Mouse (Mus musculus) hindbrain, embryonic 10.5 days (tissue): ENCODE measurements around the gene Scfd1. TPM values are rescaled to one million over a fixed set of nuclear protein-coding genes. Genes with fewer than 3 reads are reported as not detected.

Source experiments
- DNase-seq: peaks from one replicate; pipeline ENCODE4 v3.0.0-alpha.2; 2017; ENCODE audit warnings: low spot score
- H3K27ac ChIP-seq: fragments of 300-500 bp; sonication (generic); 2 replicates; pipeline ENCODE4 v1.5.1; 2016; ENCODE audit warnings: mild to moderate bottlenecking, moderate library complexity
- H3K27me3 ChIP-seq: fragments of 300-500 bp; sonication (generic); 2 replicates; pipeline ENCODE4 v1.6.1; 2016; ENCODE audit warnings: mild to moderate bottlenecking; ENCODE audit not compliant: poor library complexity, insufficient read depth, severe bottlenecking
- H3K36me3 ChIP-seq: fragments of 300-500 bp; sonication (generic); 2 replicates; pipeline ENCODE4 v1.6.1; 2016; ENCODE audit warnings: mild to moderate bottlenecking, moderate library complexity
- H3K4me1 ChIP-seq: fragments of 300-500 bp; sonication (generic); replicated peaks from 2 replicates; pipeline ENCODE4 v1.6.1; 2016; ENCODE audit warnings: mild to moderate bottlenecking
- H3K4me3 ChIP-seq: fragments of 300-500 bp; sonication (generic); 2 replicates; pipeline ENCODE4 v1.5.1; 2016; ENCODE audit warnings: mild to moderate bottlenecking, moderate library complexity
- H3K9me3 ChIP-seq: fragments of 300-500 bp; sonication (generic); 2 replicates; pipeline ENCODE4 v1.6.1; 2016; ENCODE audit warnings: mild to moderate bottlenecking, moderate library complexity
- WGBS: fragments of 180-500 bp; shearing (Covaris S2); methylation state at CpG from one replicate; pipeline ENCODE4 v1.1.7; 2016; 5-methylcytosine and 5-hydroxymethylcytosine counted together
- polyA plus RNA-seq: library from polyadenylated mRNA; unstranded; fragments of >200 nt; fragmentation: Nextera tagmentation; extraction: Ambion mirVana; gene quantifications from 2 replicates; pipeline ENCODE4 v1.2.1, GENCODE M21; 2016

Scfd1 gene
- polyA plus RNA-seq, 1 experiment from 2014 or later, result 62.1 TPM

DNA sequence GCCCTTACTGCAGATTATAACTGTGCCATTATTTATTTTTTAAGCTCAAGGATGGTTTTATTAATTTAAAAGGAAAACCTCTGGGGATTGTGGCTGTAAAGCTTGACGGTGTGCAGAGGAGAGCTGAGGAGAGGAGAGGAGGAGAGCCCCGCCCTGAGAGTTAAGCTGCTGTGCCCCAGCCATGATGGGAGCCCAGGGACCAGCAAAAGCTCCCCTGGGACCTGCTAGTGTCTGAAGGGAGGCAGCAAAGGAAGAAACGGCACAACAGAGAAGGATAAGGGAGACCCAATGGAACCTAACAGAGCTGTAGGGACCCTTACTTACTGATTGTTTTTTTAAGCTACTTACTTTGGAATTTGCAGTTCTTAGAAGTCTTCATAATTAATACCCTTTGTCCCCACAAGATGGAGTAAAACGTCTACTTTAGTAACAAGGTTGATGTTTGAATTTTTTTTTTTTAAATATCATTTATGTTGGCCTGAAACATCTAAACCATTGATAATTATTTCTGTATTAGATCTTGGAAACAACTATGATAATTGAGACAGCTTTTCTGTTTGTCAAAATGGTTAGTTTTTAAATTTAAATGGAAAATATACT is 26.8 kb downstream of the Scfd1 start:
- 72% methylated on average over 4 of the region's 4 CpGs for WGBS
- DNase-seq, result no peak

DNA sequence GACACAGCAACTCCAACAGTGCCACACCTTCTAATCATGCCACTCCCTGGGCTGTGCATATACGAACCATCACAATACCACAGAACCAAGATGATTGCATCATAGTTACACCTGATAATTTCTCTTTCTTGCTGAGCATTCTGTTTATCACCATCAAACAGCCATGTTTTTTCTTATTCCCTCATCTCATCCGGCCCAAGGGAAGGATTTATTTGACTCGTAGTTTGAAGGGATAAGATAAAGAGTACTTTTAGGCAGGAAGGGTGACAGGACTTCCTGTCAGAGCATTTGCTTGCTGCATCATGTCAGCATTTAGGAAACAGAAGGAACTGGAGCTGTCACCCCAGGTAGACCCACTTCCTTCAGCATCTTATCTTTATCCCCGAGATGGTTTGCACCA is 34.1 kb downstream of the Scfd1 start:
- no peak overlapping the region for H3K27ac ChIP-seq
- H3K4me1 ChIP-seq, result no peaks in the 10 kb centered on the region
- H3K9me3 ChIP-seq, result no peaks in the 10 kb centered on the region
- WGBS, result 92% methylated on average over 4 of the region's 4 CpGs
- no peak overlapping the region for H3K4me3 ChIP-seq
- no peak for DNase-seq
- peaks cover 75% of the 10 kb centered on the region for H3K36me3 ChIP-seq
- no peaks in the 10 kb centered on the region for H3K27me3 ChIP-seq

More for the DNA sequence above, 26.8 kb downstream of the Scfd1 start:
- Histone ChIP-seq H3K4me1 (no peaks in the 10 kb centered on the region), H3K9me3 (no peaks in the 10 kb centered on the region), H3K27me3 (no peaks in the 10 kb centered on the region), H3K27ac (no peak overlapping the region), H3K36me3 (peaks cover 69% of the 10 kb centered on the region), H3K4me3 (no peak overlapping the region)

DNA sequence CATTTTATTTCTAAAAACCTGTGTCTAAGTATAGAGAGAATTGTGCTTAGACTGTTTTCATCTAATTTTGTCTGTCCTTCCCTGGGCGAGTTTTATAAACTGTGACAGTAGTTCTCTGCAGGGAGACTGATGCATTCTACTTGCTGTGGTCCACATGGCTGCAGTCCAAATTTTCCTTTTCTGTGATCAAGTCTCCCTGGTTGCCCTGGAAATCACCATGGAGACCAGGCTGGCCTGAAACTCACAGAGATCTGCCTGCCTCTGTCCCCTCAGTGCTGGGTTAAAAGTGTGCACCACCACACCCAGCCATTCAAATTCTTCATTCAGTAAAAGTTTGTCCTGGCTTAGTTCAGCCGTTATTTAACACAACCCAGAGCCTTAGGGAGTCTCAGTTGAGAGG is 60.2 kb downstream of the Scfd1 start:
- no peak overlapping the region for H3K27ac ChIP-seq
- no peaks in the 10 kb centered on the region for H3K27me3 ChIP-seq
- H3K9me3 ChIP-seq, result no peaks in the 10 kb centered on the region
- 88% methylated on average over 2 of the region's 2 CpGs for WGBS
- H3K4me1 ChIP-seq, result no peaks in the 10 kb centered on the region
- H3K4me3 ChIP-seq, result no peak overlapping the region
- no peak for DNase-seq
- H3K36me3 ChIP-seq, result peaks cover 80% of the 10 kb centered on the region

DNA sequence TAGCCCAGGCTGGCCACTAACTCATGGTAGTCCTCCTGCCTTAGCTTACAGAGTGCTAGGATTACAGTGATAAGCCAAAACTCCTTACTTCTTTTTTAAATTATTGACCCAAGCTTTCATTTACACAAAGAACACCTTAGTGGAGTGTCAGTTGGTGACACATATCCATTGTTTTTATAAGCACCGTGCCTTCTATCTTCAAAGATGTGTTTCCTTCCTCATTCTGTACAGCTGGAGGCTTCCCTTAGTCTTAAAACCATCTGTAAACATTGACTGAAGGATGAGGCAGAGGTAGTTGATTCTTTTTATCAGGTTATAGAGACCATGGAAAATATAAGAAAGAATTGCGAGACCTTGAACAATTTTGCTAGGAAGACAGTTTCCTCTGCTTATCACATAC is 61.0 kb downstream of the Scfd1 start:
- 90% methylated on average over 2 of the region's 2 CpGs for WGBS
- Histone ChIP-seq H3K27me3 (no peaks in the 10 kb centered on the region), H3K4me1 (no peaks in the 10 kb centered on the region), H3K9me3 (no peaks in the 10 kb centered on the region), H3K36me3 (peaks cover 72% of the 10 kb centered on the region), H3K27ac (no peak overlapping the region), H3K4me3 (no peak overlapping the region)
- no peak for DNase-seq

DNA sequence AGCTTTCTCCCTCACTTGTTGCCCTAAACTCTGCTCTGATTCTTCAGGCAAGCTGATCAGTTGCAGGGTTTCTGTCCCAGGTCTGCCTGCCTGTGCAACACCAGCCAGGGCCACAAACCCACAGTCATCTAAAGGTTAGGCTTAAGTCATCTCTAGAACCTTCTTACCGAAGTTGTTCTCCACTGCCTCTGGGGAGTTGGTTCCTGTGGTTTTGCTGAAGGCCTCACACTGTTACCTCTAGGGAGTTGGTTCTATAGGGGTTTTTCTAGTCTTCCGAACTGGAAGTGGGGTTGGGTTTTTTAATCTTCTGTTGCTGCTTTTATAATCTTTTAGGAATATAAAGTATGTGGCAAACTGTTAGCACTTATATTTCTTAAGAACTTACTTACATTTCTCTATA is 72.0 kb downstream of the Scfd1 start:
- Histone ChIP-seq H3K4me3 (no peak overlapping the region), H3K36me3 (peaks cover 79% of the 10 kb centered on the region), H3K4me1 (no peaks in the 10 kb centered on the region), H3K27ac (no peak overlapping the region), H3K27me3 (no peaks in the 10 kb centered on the region), H3K9me3 (peaks cover 3% of the 10 kb centered on the region; the same call in 1 of the 2 replicates)
- no peak for DNase-seq
- WGBS, result 91% methylated on average over 2 of the region's 2 CpGs

DNA sequence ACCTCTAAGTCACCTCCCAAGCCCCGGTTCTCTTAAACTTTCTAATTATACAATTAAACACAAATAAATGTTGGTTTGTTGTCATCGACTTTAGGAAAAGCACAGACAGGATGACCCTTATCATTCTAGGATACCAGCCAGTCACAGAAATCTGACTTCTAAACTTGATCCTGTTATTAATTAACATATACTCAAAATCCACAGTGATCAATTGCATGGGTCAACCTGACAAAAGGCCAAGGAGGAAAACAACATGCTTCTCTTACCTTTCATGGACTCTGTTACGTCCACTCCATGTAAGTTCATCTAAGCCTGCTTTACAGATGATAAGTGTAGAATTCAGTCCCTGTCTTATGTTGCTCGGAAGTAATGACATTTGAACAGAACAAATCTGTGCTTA is 93.6 kb downstream of the Scfd1 start:
- no peak overlapping the region for H3K4me3 ChIP-seq
- 87% methylated on average over 4 of the region's 4 CpGs for WGBS
- no peaks in the 10 kb centered on the region for H3K27me3 ChIP-seq
- H3K27ac ChIP-seq, result no peak overlapping the region
- no peaks in the 10 kb centered on the region for H3K4me1 ChIP-seq
- no peaks in the 10 kb centered on the region for H3K9me3 ChIP-seq
- DNase-seq, result no peak
- H3K36me3 ChIP-seq, result no peaks in the 10 kb centered on the region

DNA sequence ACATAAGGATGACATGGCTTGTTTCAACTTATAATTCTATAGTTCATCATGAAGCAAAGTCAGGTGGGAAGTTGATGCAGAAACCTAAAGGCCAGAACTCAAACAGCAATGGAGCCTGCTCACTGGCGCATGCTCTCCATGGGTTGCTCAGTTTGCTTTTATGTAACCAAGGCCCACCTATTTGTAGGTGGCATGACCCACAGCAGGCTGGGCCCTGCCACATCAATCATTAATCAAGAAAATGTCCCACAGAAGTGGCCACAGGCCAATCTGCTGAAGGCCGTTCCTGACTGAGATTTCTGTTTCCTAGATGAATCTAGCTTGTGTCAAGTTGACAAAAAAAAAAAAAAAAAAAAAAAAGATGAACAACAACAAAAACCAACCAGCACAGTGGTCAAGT is 103.9 kb downstream of the Scfd1 start:
- H3K36me3 ChIP-seq, result no peaks in the 10 kb centered on the region
- H3K4me3 ChIP-seq, result no peak overlapping the region
- H3K27me3 ChIP-seq, result no peaks in the 10 kb centered on the region
- H3K4me1 ChIP-seq, result no peaks in the 10 kb centered on the region
- peaks cover 7% of the 10 kb centered on the region; the same call in 1 of the 2 replicates for H3K9me3 ChIP-seq
- DNase-seq, result no peak
- H3K27ac ChIP-seq, result no peak overlapping the region
- 86% methylated on average over 2 of the region's 2 CpGs for WGBS

DNA sequence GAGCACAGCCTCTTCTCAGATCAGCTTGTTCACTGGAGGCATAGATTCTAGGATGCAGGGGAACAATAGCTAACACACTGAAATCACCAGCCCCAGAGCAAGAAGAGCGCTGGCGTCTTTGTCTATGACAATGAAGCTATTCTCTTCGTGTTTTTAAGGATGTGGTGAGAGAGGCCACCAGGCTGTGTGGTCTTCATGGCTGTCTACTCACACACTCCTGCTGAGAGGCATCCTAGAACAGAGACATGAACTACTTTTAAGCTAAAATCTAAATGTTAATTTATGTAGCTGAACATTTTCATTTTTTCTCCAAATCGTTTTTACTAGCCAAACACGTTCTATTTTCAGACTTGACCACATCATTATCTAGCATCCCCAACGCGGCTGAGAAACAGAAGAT is 114.7 kb downstream of the Scfd1 start:
- Histone ChIP-seq H3K36me3 (no peaks in the 10 kb centered on the region), H3K27me3 (no peaks in the 10 kb centered on the region), H3K4me3 (no peak overlapping the region), H3K27ac (no peak overlapping the region), H3K9me3 (no peaks in the 10 kb centered on the region), H3K4me1 (peaks cover 8% of the 10 kb centered on the region; the same call in 1 of the 2 replicates)
- 72% methylated on average over 7 of the region's 7 CpGs for WGBS
- no peak for DNase-seq

DNA sequence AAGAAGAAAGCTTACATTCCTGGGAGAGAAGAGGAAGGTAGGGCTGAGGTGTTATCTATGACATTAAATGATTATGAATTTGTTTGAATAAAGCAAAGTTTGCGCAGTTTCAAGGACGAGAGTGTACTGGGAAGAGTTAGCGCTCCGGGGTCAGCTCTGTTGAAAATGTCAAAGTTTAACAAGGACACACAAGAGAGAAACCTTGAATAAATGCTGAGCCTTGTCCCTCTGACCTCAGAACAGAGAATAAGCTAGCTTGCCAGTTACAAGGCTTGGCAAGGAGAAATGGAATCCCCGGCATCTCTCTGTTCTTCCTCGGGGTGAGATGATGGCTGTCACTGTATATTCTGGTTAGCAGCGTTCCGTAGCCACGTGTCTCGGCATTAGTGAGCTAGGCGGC is 116.2 kb downstream of the Scfd1 start:
- Histone ChIP-seq H3K27ac (no peak overlapping the region), H3K4me1 (peaks cover 8% of the 10 kb centered on the region; the same call in 1 of the 2 replicates), H3K9me3 (no peaks in the 10 kb centered on the region), H3K27me3 (no peaks in the 10 kb centered on the region), H3K4me3 (no peak overlapping the region), H3K36me3 (no peaks in the 10 kb centered on the region)
- no peak for DNase-seq
- 93% methylated on average over 11 of the region's 11 CpGs for WGBS

DNA sequence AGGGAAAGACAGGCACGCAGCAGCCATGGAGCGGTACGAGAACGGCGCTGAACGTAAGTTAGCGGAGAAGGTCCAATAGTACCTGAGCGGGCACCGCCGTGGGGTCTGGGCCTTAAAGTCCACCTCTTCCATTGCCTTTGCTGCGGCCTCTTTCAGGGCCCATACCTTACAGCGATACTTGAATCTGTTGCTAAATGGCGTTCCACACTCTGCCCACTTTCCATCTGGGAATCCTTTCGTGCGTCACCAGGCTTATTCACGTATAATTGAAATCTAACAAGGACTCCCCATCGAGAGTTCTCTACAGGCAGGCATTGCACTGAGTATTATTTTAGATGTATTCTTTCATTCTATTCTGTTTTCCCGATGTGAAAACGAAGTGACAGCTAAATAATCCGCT is 117.3 kb downstream of the Scfd1 start:
- Histone ChIP-seq H3K4me3 (no peak overlapping the region), H3K4me1 (peaks cover 8% of the 10 kb centered on the region; the same call in 1 of the 2 replicates), H3K27ac (no peak overlapping the region), H3K9me3 (no peaks in the 10 kb centered on the region), H3K27me3 (no peaks in the 10 kb centered on the region), H3K36me3 (no peaks in the 10 kb centered on the region)
- WGBS, result 92% methylated on average over 20 of the region's 20 CpGs
- no peak for DNase-seq

Other genes with a start within 250 kb of the Scfd1 start
- 37.0 and 44.2 TPM in 2 replicates for gene G2e3, start 29.4 kb upstream of the Scfd1 start, polyA plus RNA-seq
- gene Coch, start 215.8 kb downstream of the Scfd1 start, polyA plus RNA-seq, result 3.4 and 5.2 TPM in 2 replicates